Mouse (Mus musculus) erythroblast, embryonic 14.5 days (primary cell): ENCODE results near the gene Olfr552.

Source experiments
- GATA1 ChIP-seq: IDR thresholded peaks from 2 replicates; pipeline ENCODE4 v1.6.1; 2012; ENCODE audit warnings: low read length, inconsistent platforms, mixed read lengths
- TAL1 ChIP-seq: IDR thresholded peaks from 3 replicates; pipeline ENCODE4 v1.6.1; 2012; ENCODE audit warnings: low read length, inconsistent platforms, mixed read lengths

DNA sequence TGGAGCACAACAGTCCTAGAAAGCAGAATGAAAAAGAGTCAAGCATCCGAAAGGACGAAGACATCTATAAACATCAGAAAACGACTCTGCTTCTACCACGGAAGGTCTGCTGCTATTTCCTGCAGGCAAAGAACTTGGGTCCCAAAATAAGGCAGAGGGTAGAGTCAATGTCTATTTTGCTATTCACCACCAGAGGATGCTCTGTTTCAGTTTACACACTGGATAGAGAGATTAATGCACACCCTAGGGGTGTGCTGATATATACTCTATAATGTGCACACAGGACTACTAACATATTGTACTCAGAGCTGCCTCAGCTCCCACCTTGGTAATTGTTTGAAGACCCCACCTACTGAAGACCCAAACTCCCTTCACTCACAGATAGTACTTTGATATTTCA is 31.4 kb upstream of the Olfr552 start:
- no peak for TF ChIP-seq GATA1
- TF ChIP-seq TAL1: no peak
